Mouse (Mus musculus): ENCODE results near the gene Fem1b. TPM values are rescaled to one million over a fixed set of nuclear protein-coding genes. Genes with fewer than 3 reads are reported as not detected.
A peak's percentile ranks its signal among the peaks of the same experiment; 100 is the strongest.

Fem1b gene
- polyA plus RNA-seq, 1 experiment from 2014 or later, result 16.2 TPM

GRCm38 (mm10) chr9:62839172-62839770 is 27.5 kb upstream of the Fem1b start:
- ATAC-seq, result no peak; the same call in 1 of the 2 replicates
- peak overlapping the region; percentile 95 for H3K27ac ChIP-seq
- 11% methylated on average over 14 of the region's 14 CpGs for WGBS
- H3K9ac ChIP-seq, result peak overlapping the region; percentile 94
- H3K4me3 ChIP-seq (replicated peaks), result peak overlapping the region; percentile 78
- H3K9me3 ChIP-seq, result no peaks in the 10 kb centered on the region
- no peaks in the 10 kb centered on the region for H3K27me3 ChIP-seq (replicated peaks)
- H3K36me3 ChIP-seq, result no peaks in the 10 kb centered on the region
- H3K4me2 ChIP-seq (replicated peaks), result peak overlapping the region; percentile 81
- peaks cover 23% of the 10 kb centered on the region for H3K4me1 ChIP-seq (replicated peaks)

- ATAC-seq, result peak; percentile 93
- H3K4me1 ChIP-seq (replicated peaks), result peaks cover 23% of the 10 kb centered on the region
- H3K27me3 ChIP-seq (replicated peaks), result no peaks in the 10 kb centered on the region
- H3K36me3 ChIP-seq, result no peaks in the 10 kb centered on the region
- H3K4me2 ChIP-seq (replicated peaks), result peak within 1 kb of the TSS; percentile 81
- H3K4me3 ChIP-seq (replicated peaks), result peak within 1 kb of the TSS; percentile 78
- H3K27ac ChIP-seq, result peak within 1 kb of the TSS; percentile 95
- H3K9ac ChIP-seq, result peak within 1 kb of the TSS; percentile 94
- no peaks in the 10 kb centered on the region for H3K9me3 ChIP-seq
- WGBS, result under 1% methylated on average over 47 of the region's 48 CpGs
These were observed 26.9 kb upstream of the Fem1b start, which contains the start of gene Cln6 for GRCm38 (mm10) chr9:62838506-62839171. Gene Cln6, plus strand, starts transcription at chr9:62838785.

GRCm38 (mm10) chr9:62838146-62838505 is 26.4 kb upstream of the Fem1b start:
- no peak overlapping the region for H3K9ac ChIP-seq

GRCm38 (mm10) chr9:62837611-62838010 is 25.9 kb upstream of the Fem1b start:
- no peaks in the 10 kb centered on the region for H3K36me3 ChIP-seq
- H3K4me3 ChIP-seq (replicated peaks), result no peak overlapping the region
- H3K9me3 ChIP-seq, result no peaks in the 10 kb centered on the region
- H3K4me1 ChIP-seq (replicated peaks), result peaks cover 21% of the 10 kb centered on the region
- no peaks in the 10 kb centered on the region for H3K27me3 ChIP-seq (replicated peaks)
- no peak for ATAC-seq
- 0 out of 2 replicates have a peak overlapping the region, but pooled peaks have one; percentile 81 for H3K4me2 ChIP-seq (replicated peaks)
- H3K27ac ChIP-seq, result peak overlapping the region; percentile 66
- WGBS, result 35% methylated on average over 3 of the region's 3 CpGs
- no peak overlapping the region for H3K9ac ChIP-seq

More at GRCm38 (mm10) chr9:62838146-62838505, 26.4 kb upstream of the Fem1b start:
- Histone ChIP-seq H3K4me2 (replicated peaks) (peak overlapping the region; percentile 81), H3K9me3 (no peaks in the 10 kb centered on the region), H3K4me3 (replicated peaks) (peak overlapping the region; percentile 78), H3K4me1 (replicated peaks) (peaks cover 22% of the 10 kb centered on the region), H3K27ac (peak overlapping the region; percentile 66), H3K27me3 (replicated peaks) (no peaks in the 10 kb centered on the region), H3K36me3 (no peaks in the 10 kb centered on the region)
- peak; percentile 21; the same call in 1 of the 2 replicates for ATAC-seq
- 12% methylated on average over 8 of the region's 8 CpGs for WGBS

- H3K4me1 ChIP-seq (replicated peaks), result peaks cover 21% of the 10 kb centered on the region
- no peaks in the 10 kb centered on the region for H3K36me3 ChIP-seq
- no peaks in the 10 kb centered on the region for H3K27me3 ChIP-seq (replicated peaks)
- no peak overlapping the region for H3K9ac ChIP-seq
- 41% methylated on average over 4 of the region's 4 CpGs for WGBS
- H3K27ac ChIP-seq, result no peak overlapping the region
- H3K4me3 ChIP-seq (replicated peaks), result no peak overlapping the region
- H3K9me3 ChIP-seq, result no peaks in the 10 kb centered on the region
- ATAC-seq, result 0 out of 2 replicates have a peak, but pooled peaks have one; percentile 19
- no peak overlapping the region for H3K4me2 ChIP-seq (replicated peaks)
These were observed 24.1 kb upstream of the Fem1b start for GRCm38 (mm10) chr9:62835705-62836446.

- Histone ChIP-seq H3K4me3 (replicated peaks) (no peak overlapping the region), H3K9ac (no peak overlapping the region), H3K4me1 (replicated peaks) (peaks cover 18% of the 10 kb centered on the region), H3K27ac (no peak overlapping the region), H3K36me3 (no peaks in the 10 kb centered on the region), H3K4me2 (replicated peaks) (no peak overlapping the region), H3K27me3 (replicated peaks) (no peaks in the 10 kb centered on the region), H3K9me3 (no peaks in the 10 kb centered on the region)
- ATAC-seq, result no peak
- 58% methylated on average over 5 of the region's 5 CpGs for whole genome bisulfite sequencing
These were observed 23.2 kb upstream of the Fem1b start for GRCm38 (mm10) chr9:62834906-62835305.

GRCm38 (mm10) chr9:62829877-62830276 is 18.1 kb upstream of the Fem1b start:
- 72% methylated on average over 6 of the region's 6 CpGs for WGBS
- Histone ChIP-seq H3K4me1 (replicated peaks) (peaks cover 9% of the 10 kb centered on the region; the same call in 1 of the 2 replicates), H3K27me3 (replicated peaks) (no peaks in the 10 kb centered on the region), H3K4me2 (replicated peaks) (no peak overlapping the region), H3K27ac (no peak overlapping the region), H3K9me3 (no peaks in the 10 kb centered on the region), H3K4me3 (replicated peaks) (no peak overlapping the region), H3K36me3 (no peaks in the 10 kb centered on the region), H3K9ac (no peak overlapping the region)
- ATAC-seq, result no peak

GRCm38 (mm10) chr9:62828662-62829086 is 16.9 kb upstream of the Fem1b start:
- ATAC-seq, result peak; percentile 97
- no peaks in the 10 kb centered on the region for H3K27me3 ChIP-seq (replicated peaks)
- H3K9ac ChIP-seq, result no peak overlapping the region
- H3K4me3 ChIP-seq (replicated peaks), result peak overlapping the region; percentile 15
- H3K27ac ChIP-seq, result peak overlapping the region; percentile 29; the same call in 1 of the 2 replicates
- H3K4me1 ChIP-seq (replicated peaks), result peaks cover 9% of the 10 kb centered on the region; the same call in 1 of the 2 replicates
- under 1% methylated on average over 23 of the region's 23 CpGs for WGBS
- no peaks in the 10 kb centered on the region for H3K9me3 ChIP-seq
- H3K36me3 ChIP-seq, result no peaks in the 10 kb centered on the region
- peak overlapping the region; percentile 51 for H3K4me2 ChIP-seq (replicated peaks)

- H3K4me3 ChIP-seq (replicated peaks), result peak overlapping the region; percentile 15
These were observed 16.4 kb upstream of the Fem1b start for GRCm38 (mm10) chr9:62827939-62828652.

GRCm38 (mm10) chr9:62826456-62826855 is 14.7 kb upstream of the Fem1b start:
- H3K4me3 ChIP-seq (replicated peaks), result no peak overlapping the region
- H3K4me2 ChIP-seq (replicated peaks), result 0 out of 2 replicates have a peak overlapping the region, but pooled peaks have one; percentile 4
- no peaks in the 10 kb centered on the region for H3K9me3 ChIP-seq
- no peak for ATAC-seq
- H3K9ac ChIP-seq, result no peak overlapping the region
- no peaks in the 10 kb centered on the region for H3K27me3 ChIP-seq (replicated peaks)
- H3K4me1 ChIP-seq (replicated peaks), result peaks cover 9% of the 10 kb centered on the region; the same call in 1 of the 2 replicates
- H3K27ac ChIP-seq, result no peak overlapping the region
- 16% methylated on average over 7 of the region's 7 CpGs for WGBS
- H3K36me3 ChIP-seq, result no peaks in the 10 kb centered on the region

More at GRCm38 (mm10) chr9:62827939-62828652, 16.4 kb upstream of the Fem1b start:
- Histone ChIP-seq H3K4me1 (replicated peaks) (peaks cover 9% of the 10 kb centered on the region; the same call in 1 of the 2 replicates), H3K27me3 (replicated peaks) (no peaks in the 10 kb centered on the region), H3K36me3 (no peaks in the 10 kb centered on the region), H3K9me3 (no peaks in the 10 kb centered on the region), H3K27ac (peak overlapping the region; percentile 29), H3K9ac (no peak overlapping the region), H3K4me2 (replicated peaks) (peak overlapping the region; percentile 51)
- 6% methylated on average over 24 of the region's 24 CpGs for WGBS
- ATAC-seq, result peak; percentile 19

GRCm38 (mm10) chr9:62825791-62826393 is 14.2 kb upstream of the Fem1b start:
- Histone ChIP-seq H3K4me3 (replicated peaks) (no peak overlapping the region), H3K9me3 (no peaks in the 10 kb centered on the region), H3K27ac (no peak overlapping the region), H3K27me3 (replicated peaks) (no peaks in the 10 kb centered on the region), H3K36me3 (no peaks in the 10 kb centered on the region), H3K4me1 (replicated peaks) (peaks cover 9% of the 10 kb centered on the region; the same call in 1 of the 2 replicates), H3K4me2 (replicated peaks) (0 out of 2 replicates have a peak overlapping the region, but pooled peaks have one; percentile 4), H3K9ac (no peak overlapping the region)
- ATAC-seq, result no peak
- 15% methylated on average over 9 of the region's 9 CpGs for WGBS

Data from intestine, embryonic 15.5 days (tissue).